ENCODE assay signal across 14 mouse cellular contexts in the genomic region with DNA sequence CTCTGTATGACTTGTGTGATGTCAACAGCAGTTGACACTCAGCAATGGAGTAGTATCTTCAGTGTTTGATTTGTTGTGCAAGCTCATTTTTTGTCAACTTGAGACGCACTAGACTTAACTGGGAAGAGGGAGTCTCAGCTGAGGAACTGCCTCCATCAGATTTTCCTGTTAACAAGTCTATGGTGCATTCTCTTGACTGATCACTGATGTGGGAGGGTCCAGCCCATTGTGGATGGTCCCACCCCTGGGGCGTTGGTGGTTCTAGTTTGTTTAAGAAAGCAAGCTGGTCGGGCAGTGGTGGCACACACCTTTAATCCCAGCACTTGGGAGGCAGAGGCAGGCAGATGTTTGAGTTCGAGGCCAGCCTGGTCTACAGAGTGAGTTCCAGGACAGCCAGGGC.
"Had no signal": no experiment of that assay in that cellular context is flagged by ENCODE, and none has a peak within 500 bp of the region (broad histone marks: within the 10 kb centered on the region; RNA-seq: fewer than 3 reads in every experiment).

No protein-coding gene starts in this region.

- DNase-seq: heart, postnatal 10 days; heart, postnatal 14 days; heart, postnatal 36 days; kidney, adult 11 months; kidney, adult 18-20 months; kidney, adult 2 months; kidney, adult 8-10 months; kidney, adult 9 months; kidney, postnatal 14 days; kidney, postnatal 25 days; kidney, postnatal 36 days; kidney, postnatal 4 days; layer of hippocampus, adult 9-11 months; layer of hippocampus, postnatal 36 days had no signal
